Mouse (Mus musculus) ES-Bruce4 (cell line): Measurements from ENCODE around the gene Adssl1. TPM values are rescaled to one million over a fixed set of nuclear protein-coding genes. Genes with fewer than 3 reads are reported as not detected.

Source experiments
- H3K27ac ChIP-seq: 2 replicates; pipeline ENCODE4 v1.5.1; 2012; ENCODE audit warnings: low read length, inconsistent platforms; ENCODE audit not compliant: insufficient read depth
- H3K27me3 ChIP-seq: 2 replicates; pipeline ENCODE4 v1.6.1; 2012; ENCODE audit warnings: mild to moderate bottlenecking, low read length, inconsistent platforms; ENCODE audit not compliant: control insufficient read depth, poor library complexity, insufficient read depth, severe bottlenecking
- H3K36me3 ChIP-seq: 2 replicates; pipeline ENCODE4 v1.6.1; 2012; ENCODE audit warnings: inconsistent platforms, mild to moderate bottlenecking, low read length, moderate library complexity; ENCODE audit not compliant: control insufficient read depth, poor library complexity, insufficient read depth, severe bottlenecking
- H3K4me1 ChIP-seq: one replicate; pipeline ENCODE4 v1.8.1; 2011; ENCODE audit warnings: low read length; ENCODE audit not compliant: control insufficient read depth, insufficient read depth
- H3K4me3 ChIP-seq: 2 replicates; pipeline ENCODE4 v1.5.1; 2011; ENCODE audit warnings: low read depth, mild to moderate bottlenecking, low read length
- H3K9ac ChIP-seq: 2 replicates; pipeline ENCODE4 v1.6.1; 2012; ENCODE audit warnings: low read depth, mild to moderate bottlenecking, inconsistent platforms; ENCODE audit not compliant: poor library complexity, severe bottlenecking
- H3K9me3 ChIP-seq: replicated peaks from 2 replicates; pipeline ENCODE4 v1.6.1; 2012; ENCODE audit warnings: mild to moderate bottlenecking, low read length, inconsistent platforms; ENCODE audit not compliant: control insufficient read depth, poor library complexity, insufficient read depth, severe bottlenecking
- CTCF ChIP-seq: IDR thresholded peaks from one replicate; pipeline ENCODE4 v1.8.1; 2011; ENCODE audit warnings: low read depth, low read length
- EP300 ChIP-seq: IDR thresholded peaks from 2 replicates; pipeline ENCODE4 v1.6.1; 2011; ENCODE audit warnings: low read depth, low read length; ENCODE audit not compliant: insufficient read depth
- POLR2A ChIP-seq: IDR thresholded peaks from one replicate; pipeline ENCODE4 v1.8.1; 2011; ENCODE audit warnings: low read length; ENCODE audit not compliant: insufficient read depth
- polyA plus RNA-seq: library from polyadenylated mRNA; stranded (reverse); fragments of >200 nt; gene quantifications from 2 replicates; pipeline ENCODE4 v1.2.4, GENCODE M21; 2011; ENCODE audit warnings: low read depth; ENCODE audit not compliant: missing spikeins, insufficient read depth, insufficient read length

The Adssl1 gene
- polyA plus RNA-seq, 1 experiment, result 6.6 TPM

DNA sequence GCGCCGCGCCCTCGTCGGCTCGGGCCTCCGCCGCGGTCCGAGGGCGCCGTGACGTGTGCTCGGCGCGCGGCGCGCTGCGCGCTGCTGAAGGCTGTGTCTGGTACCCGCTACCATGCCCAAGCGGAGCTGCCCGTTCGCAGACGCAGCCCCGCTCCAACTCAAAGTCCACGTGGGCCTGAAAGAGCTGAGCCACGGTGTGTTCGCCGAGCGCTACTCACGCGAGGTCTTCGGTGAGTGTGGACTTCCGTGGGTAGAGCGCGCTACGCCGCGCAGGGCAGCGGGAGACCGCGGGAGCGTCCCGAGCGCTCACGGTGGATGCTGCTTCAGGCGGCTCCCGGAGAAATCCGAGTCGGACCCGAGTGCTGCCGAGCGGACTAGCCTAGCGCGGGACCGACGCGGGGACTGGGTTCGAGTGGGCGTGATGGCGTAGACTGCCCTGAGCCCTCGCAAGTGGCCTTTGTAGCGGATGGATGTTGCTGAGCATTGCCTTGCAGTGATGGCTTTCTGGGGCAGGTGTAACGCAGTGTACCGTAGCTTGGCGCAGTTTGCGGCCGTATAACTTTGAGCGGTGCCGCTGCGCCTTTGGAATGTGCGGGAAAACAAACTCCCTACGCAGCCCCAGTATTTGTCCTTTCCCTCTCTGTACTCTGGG is 25.1 kb downstream of the Adssl1 start:
- Histone ChIP-seq H3K27me3 (no peaks in the 10 kb centered on the region), H3K4me3 (peak overlapping the region; percentile 90), H3K27ac (no peak overlapping the region; the same call in 1 of the 2 replicates), H3K9ac (peak overlapping the region; percentile 89), H3K36me3 (peaks cover 13% of the 10 kb centered on the region), H3K4me1 (no peaks in the 10 kb centered on the region), H3K9me3 (no peaks in the 10 kb centered on the region)
- TF ChIP-seq POLR2A (peak; percentile 73), EP300 (no peak), CTCF (no peak)

DNA sequence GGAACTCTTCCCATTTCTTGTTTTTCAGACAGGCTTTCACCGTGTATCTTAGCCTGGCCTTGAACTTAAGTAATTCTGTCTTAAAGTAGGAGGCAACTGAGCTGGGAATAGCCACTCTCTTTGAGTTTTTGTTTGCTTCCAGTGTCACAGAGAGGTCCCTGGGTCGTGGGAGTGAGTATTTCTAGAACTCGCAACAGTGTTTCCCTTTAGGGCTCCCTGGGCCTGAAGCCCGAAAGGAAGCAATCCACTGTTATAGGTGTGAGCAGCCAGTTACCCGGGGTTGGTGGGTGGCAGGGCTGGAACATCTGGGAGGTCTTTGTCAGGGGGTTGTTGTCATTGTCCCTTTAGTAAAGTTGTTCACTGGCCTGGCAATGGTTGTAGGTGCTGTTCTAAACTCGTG is 26.3 kb downstream of the Adssl1 start:
- Histone ChIP-seq H3K27ac (no peak overlapping the region), H3K9ac (peak overlapping the region; percentile 89), H3K27me3 (no peaks in the 10 kb centered on the region), H3K36me3 (peaks cover 13% of the 10 kb centered on the region), H3K9me3 (no peaks in the 10 kb centered on the region), H3K4me1 (no peaks in the 10 kb centered on the region), H3K4me3 (peak overlapping the region; percentile 3; the same call in 1 of the 2 replicates)
- TF ChIP-seq EP300, result no peak
- no peak for TF ChIP-seq POLR2A
- no peak for TF ChIP-seq CTCF

DNA sequence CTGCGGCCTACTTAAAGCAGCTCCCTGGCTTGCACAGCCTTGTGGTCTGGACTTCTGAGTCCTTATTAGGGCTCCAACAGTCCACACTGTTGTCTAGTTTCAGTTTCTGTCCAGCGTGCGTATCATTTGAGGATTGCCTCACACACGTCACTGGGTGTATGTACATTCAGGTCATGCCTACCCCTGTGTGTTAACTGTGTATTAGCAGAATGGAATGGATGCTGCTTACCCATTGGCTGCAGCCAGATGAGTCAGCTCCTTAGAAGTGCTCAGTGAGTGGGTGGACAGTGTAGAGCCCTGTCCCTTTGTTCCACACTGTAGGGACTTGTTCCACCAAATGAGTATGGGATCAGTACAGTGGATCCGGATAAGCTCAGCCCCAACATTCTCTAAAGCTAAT is 28.2 kb downstream of the Adssl1 start:
- Histone ChIP-seq H3K4me3 (no peak overlapping the region), H3K9ac (no peak overlapping the region), H3K27me3 (no peaks in the 10 kb centered on the region), H3K36me3 (peaks cover 13% of the 10 kb centered on the region), H3K27ac (no peak overlapping the region), H3K9me3 (no peaks in the 10 kb centered on the region), H3K4me1 (no peaks in the 10 kb centered on the region)
- TF ChIP-seq CTCF, result no peak
- TF ChIP-seq EP300, result no peak
- TF ChIP-seq POLR2A, result no peak

DNA sequence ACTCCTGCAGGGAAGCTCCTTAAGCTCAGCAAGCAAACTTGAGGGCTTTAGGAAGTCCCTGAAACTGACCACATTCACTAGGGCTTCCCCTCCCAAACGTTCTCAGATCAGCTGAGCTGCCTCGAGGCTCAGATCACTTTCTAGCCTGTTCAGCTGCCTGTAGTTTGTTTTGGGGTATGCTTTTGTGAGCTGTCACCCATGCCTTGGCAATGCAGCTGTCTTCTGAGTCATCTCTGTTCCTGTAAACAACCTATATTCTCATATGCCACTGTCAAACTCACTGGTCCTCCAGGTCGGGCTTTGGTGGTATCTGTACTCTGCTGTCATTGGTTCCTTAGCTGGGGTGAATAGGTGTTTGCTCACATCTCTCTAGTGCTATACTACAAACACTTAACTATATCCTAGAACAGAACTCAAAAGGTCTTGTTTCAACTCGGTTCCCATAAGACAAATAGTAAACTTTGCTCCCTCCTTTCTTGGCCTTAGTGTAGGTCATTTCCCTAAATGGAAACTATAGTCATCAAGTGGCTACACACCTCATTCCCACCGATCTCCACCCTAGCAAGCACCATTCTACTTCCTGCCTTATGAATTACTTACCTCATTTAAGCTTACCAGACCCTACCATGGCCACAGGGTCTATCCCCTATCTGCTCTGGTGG is 32.1 kb downstream of the Adssl1 start:
- H3K9me3 ChIP-seq, result no peaks in the 10 kb centered on the region
- H3K9ac ChIP-seq, result no peak overlapping the region
- no peak overlapping the region for H3K4me3 ChIP-seq
- TF ChIP-seq CTCF (no peak), POLR2A (no peak), EP300 (no peak)
- H3K36me3 ChIP-seq, result peaks cover 15% of the 10 kb centered on the region
- H3K27me3 ChIP-seq, result no peaks in the 10 kb centered on the region
- H3K27ac ChIP-seq, result no peak overlapping the region
- no peaks in the 10 kb centered on the region for H3K4me1 ChIP-seq

DNA sequence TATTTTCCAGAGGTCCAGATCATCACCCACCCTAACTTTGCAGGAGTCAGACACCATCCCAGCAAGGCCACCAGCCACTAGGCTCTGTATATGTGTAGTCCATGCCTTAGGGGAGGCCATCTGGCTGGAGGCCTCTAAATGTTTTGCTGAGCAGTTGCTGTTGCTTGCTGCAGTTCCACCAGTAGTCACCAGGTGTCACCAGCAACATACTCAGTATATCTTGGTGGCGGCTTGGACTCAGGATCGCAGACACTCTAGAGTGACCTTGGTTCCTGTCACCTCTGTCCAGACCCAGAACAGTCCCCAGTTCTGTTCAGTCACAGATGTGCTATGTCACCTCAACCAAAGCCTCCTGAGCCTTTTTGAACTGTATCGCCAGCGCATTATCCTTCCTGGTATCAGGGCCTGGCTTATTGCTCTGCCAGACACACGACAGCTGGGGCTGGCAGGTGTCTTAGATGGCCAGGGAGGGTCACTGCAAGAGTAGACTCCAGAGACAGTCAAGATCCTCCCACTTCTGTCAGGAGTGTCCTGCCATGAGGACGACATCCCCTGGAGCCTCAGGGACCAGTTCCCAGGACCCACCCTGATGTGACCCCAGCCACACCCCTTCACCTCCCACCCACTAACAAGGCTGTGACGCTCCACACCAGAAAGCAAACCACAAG is 33.4 kb downstream of the Adssl1 start:
- no peaks in the 10 kb centered on the region for H3K9me3 ChIP-seq
- H3K27ac ChIP-seq, result no peak overlapping the region
- peaks cover 11% of the 10 kb centered on the region; the same call in 1 of the 2 replicates for H3K36me3 ChIP-seq
- H3K27me3 ChIP-seq, result no peaks in the 10 kb centered on the region
- TF ChIP-seq EP300, result no peak
- TF ChIP-seq CTCF, result peak; percentile 69
- H3K4me3 ChIP-seq, result no peak overlapping the region
- no peaks in the 10 kb centered on the region for H3K4me1 ChIP-seq
- H3K9ac ChIP-seq, result no peak overlapping the region

DNA sequence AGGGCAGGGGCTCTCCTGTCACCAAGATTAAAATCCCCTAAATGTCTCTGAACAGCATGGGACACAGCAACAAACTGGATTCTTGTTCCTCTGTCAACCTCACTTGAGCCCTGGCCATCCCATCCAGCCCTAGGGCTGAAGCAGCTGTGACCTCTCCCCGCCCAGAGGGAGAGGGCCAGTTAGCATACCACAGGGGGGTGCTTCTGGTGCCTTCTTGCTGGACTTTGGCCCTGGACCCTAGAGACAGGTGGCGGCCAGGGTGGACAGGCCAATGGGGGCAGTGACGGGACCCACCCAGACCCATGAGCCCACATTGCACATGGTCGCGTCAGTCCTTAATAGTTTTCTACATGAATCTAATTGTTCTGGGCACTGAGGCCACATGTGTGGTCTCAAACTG is 34.2 kb downstream of the Adssl1 start:
- Histone ChIP-seq H3K4me3 (no peak overlapping the region), H3K36me3 (peaks cover 12% of the 10 kb centered on the region; the same call in 1 of the 2 replicates), H3K27me3 (no peaks in the 10 kb centered on the region), H3K9ac (no peak overlapping the region), H3K4me1 (no peaks in the 10 kb centered on the region), H3K9me3 (no peaks in the 10 kb centered on the region), H3K27ac (no peak overlapping the region)
- TF ChIP-seq POLR2A (no peak), EP300 (no peak), CTCF (no peak)
